Mouse (Mus musculus): ENCODE data around the gene Glud1. TPM values are rescaled to one million over a fixed set of nuclear protein-coding genes. Genes with fewer than 3 reads are reported as not detected.
"Not testable (repeated sequence)": the region's sequence is repeated elsewhere in the genome, so short reads cannot be mapped to it uniquely, and the experiment has no call there.

The Glud1 gene
- total and polyA plus RNA-seq, 2 experiments from 2014 or later: 114 to 192 TPM

- Histone ChIP-seq H3K4me1 (ENCODE audit: insufficient read depth, low read length) (peaks cover 12% of the 10 kb centered on the region; the same call in 1 of the 2 replicates), H3K4me3 (ENCODE audit: low read depth, low read length) (no peak overlapping the region), H3K9ac (replicated peaks; ENCODE audit: low read length, poor library complexity, severe bottlenecking) (no peak overlapping the region), H3K36me3 (ENCODE audit: insufficient read depth, low read length) (no peaks in the 10 kb centered on the region), H3K4me2 (ENCODE audit: low read depth, low read length, poor library complexity, severe bottlenecking) (no peak overlapping the region; the same call in 1 of the 2 replicates), H3K27ac (ENCODE audit: low read depth, low read length) (no peak overlapping the region), H3K9me3 (ENCODE audit: low read length) (no peaks in the 10 kb centered on the region), H3K27me3 (ENCODE audit: insufficient read depth, low read length) (no peaks in the 10 kb centered on the region)
- WGBS: 90% methylated on average over 4 of the region's 4 CpGs
- no peak for DNase-seq (ENCODE audit: low spot score)
- no peak for ATAC-seq (ENCODE audit: low FRiP score)
- no peak for TF ChIP-seq CTCF (IDR thresholded peaks at IDR 0.05)
Measured at GRCm38 (mm10) chr14:34309266-34309665, 1.3 kb upstream of the Glud1 start.

GRCm38 (mm10) chr14:34309907-34310233 lies 657 bp upstream of the Glud1 start:
- ATAC-seq (ENCODE audit: low FRiP score) (no peak), DNase-seq (ENCODE audit: low spot score) (no peak)
- Histone ChIP-seq H3K27ac (ENCODE audit: low read depth, low read length) (peak overlapping the region; percentile 96), H3K27me3 (ENCODE audit: insufficient read depth, low read length) (no peaks in the 10 kb centered on the region), H3K4me3 (ENCODE audit: low read depth, low read length) (peak overlapping the region; percentile 98), H3K4me2 (ENCODE audit: low read depth, low read length, poor library complexity, severe bottlenecking) (peak overlapping the region; percentile 82), H3K9me3 (ENCODE audit: low read length) (no peaks in the 10 kb centered on the region), H3K36me3 (ENCODE audit: insufficient read depth, low read length) (no peaks in the 10 kb centered on the region), H3K9ac (replicated peaks; ENCODE audit: low read length, poor library complexity, severe bottlenecking) (peak overlapping the region; percentile 99), H3K4me1 (ENCODE audit: insufficient read depth, low read length) (peaks cover 12% of the 10 kb centered on the region; the same call in 1 of the 2 replicates)
- no peak for TF ChIP-seq CTCF (IDR thresholded peaks at IDR 0.05)
- WGBS: 10% methylated on average over 5 of the region's 5 CpGs

GRCm38 (mm10) chr14:34311021-34311631 lies 599 bp downstream of the Glud1 start:
- Histone ChIP-seq H3K4me1 (ENCODE audit: insufficient read depth, low read length) (peaks cover 12% of the 10 kb centered on the region; the same call in 1 of the 2 replicates), H3K4me3 (ENCODE audit: low read depth, low read length) (peak overlapping the region; percentile 98), H3K4me2 (ENCODE audit: low read depth, low read length, poor library complexity, severe bottlenecking) (peak overlapping the region; percentile 82), H3K9me3 (ENCODE audit: low read length) (no peaks in the 10 kb centered on the region), H3K9ac (replicated peaks; ENCODE audit: low read length, poor library complexity, severe bottlenecking) (peak overlapping the region; percentile 99), H3K36me3 (ENCODE audit: insufficient read depth, low read length) (no peaks in the 10 kb centered on the region), H3K27me3 (ENCODE audit: insufficient read depth, low read length) (no peaks in the 10 kb centered on the region), H3K27ac (ENCODE audit: low read depth, low read length) (peak overlapping the region; percentile 96)
- TF ChIP-seq CTCF (IDR thresholded peaks at IDR 0.05): no peak
- DNase-seq (ENCODE audit: low spot score) (peak; percentile 24), ATAC-seq (ENCODE audit: low FRiP score) (peak; percentile 45)
- WGBS: under 1% methylated on average over 41 of the region's 47 CpGs

- Histone ChIP-seq H3K36me3 (ENCODE audit: insufficient read depth, low read length) (no peaks in the 10 kb centered on the region), H3K9me3 (ENCODE audit: low read length) (no peaks in the 10 kb centered on the region), H3K4me2 (ENCODE audit: low read depth, low read length, poor library complexity, severe bottlenecking) (peak overlapping the region; percentile 82), H3K9ac (replicated peaks; ENCODE audit: low read length, poor library complexity, severe bottlenecking) (peak overlapping the region; percentile 99), H3K4me1 (ENCODE audit: insufficient read depth, low read length) (peaks cover 12% of the 10 kb centered on the region; the same call in 1 of the 2 replicates), H3K27ac (ENCODE audit: low read depth, low read length) (peak overlapping the region; percentile 96; the same call in 1 of the 2 replicates), H3K4me3 (ENCODE audit: low read depth, low read length) (peak overlapping the region; percentile 98), H3K27me3 (ENCODE audit: insufficient read depth, low read length) (no peaks in the 10 kb centered on the region)
- no peak for TF ChIP-seq CTCF (IDR thresholded peaks at IDR 0.05)
- whole genome bisulfite sequencing: 2% methylated on average over 4 of the region's 4 CpGs
- ATAC-seq (ENCODE audit: low FRiP score) (no peak), DNase-seq (ENCODE audit: low spot score) (peak; percentile 65)
Measured at GRCm38 (mm10) chr14:34311691-34312090, 1.2 kb downstream of the Glud1 start.

GRCm38 (mm10) chr14:34312339-34313048 lies 2.0 kb downstream of the Glud1 start:
- Histone ChIP-seq H3K9me3 (ENCODE audit: low read length) (no peaks in the 10 kb centered on the region), H3K27ac (ENCODE audit: low read depth, low read length) (0 out of 2 replicates have a peak overlapping the region, but pooled peaks have one; percentile 38), H3K4me3 (ENCODE audit: low read depth, low read length) (peak overlapping the region; percentile 98), H3K27me3 (ENCODE audit: insufficient read depth, low read length) (no peaks in the 10 kb centered on the region), H3K9ac (replicated peaks; ENCODE audit: low read length, poor library complexity, severe bottlenecking) (peak overlapping the region; percentile 44), H3K36me3 (ENCODE audit: insufficient read depth, low read length) (no peaks in the 10 kb centered on the region), H3K4me2 (ENCODE audit: low read depth, low read length, poor library complexity, severe bottlenecking) (peak overlapping the region; percentile 82), H3K4me1 (ENCODE audit: insufficient read depth, low read length) (peaks cover 12% of the 10 kb centered on the region; the same call in 1 of the 2 replicates)
- DNase-seq (ENCODE audit: low spot score): no peak
- no peak for TF ChIP-seq CTCF (IDR thresholded peaks at IDR 0.05)
- ATAC-seq (ENCODE audit: low FRiP score): no peak
- 18% methylated on average over 5 of the region's 6 CpGs for WGBS

GRCm38 (mm10) chr14:34313612-34314011 lies 3.1 kb downstream of the Glud1 start:
- H3K9ac ChIP-seq (replicated peaks; ENCODE audit: low read length, poor library complexity, severe bottlenecking): no peak overlapping the region
- no peak overlapping the region for H3K27ac ChIP-seq (ENCODE audit: low read depth, low read length)
- no peaks in the 10 kb centered on the region for H3K27me3 ChIP-seq (ENCODE audit: insufficient read depth, low read length)
- H3K4me3 ChIP-seq (ENCODE audit: low read depth, low read length): peak overlapping the region; percentile 98; the same call in 1 of the 2 replicates
- 75% methylated on average over 3 of the region's 3 CpGs for WGBS
- DNase-seq (ENCODE audit: low spot score): no peak
- ATAC-seq (ENCODE audit: low FRiP score): no peak
- peaks cover 12% of the 10 kb centered on the region; the same call in 1 of the 2 replicates for H3K4me1 ChIP-seq (ENCODE audit: insufficient read depth, low read length)
- no peak for TF ChIP-seq CTCF (IDR thresholded peaks at IDR 0.05)
- H3K36me3 ChIP-seq (ENCODE audit: insufficient read depth, low read length): no peaks in the 10 kb centered on the region
- peak overlapping the region; percentile 29 for H3K4me2 ChIP-seq (ENCODE audit: low read depth, low read length, poor library complexity, severe bottlenecking)
- no peaks in the 10 kb centered on the region for H3K9me3 ChIP-seq (ENCODE audit: low read length)

GRCm38 (mm10) chr14:34314383-34314782 lies 3.9 kb downstream of the Glud1 start:
- Histone ChIP-seq H3K4me1 (ENCODE audit: insufficient read depth, low read length) (peaks cover 12% of the 10 kb centered on the region; the same call in 1 of the 2 replicates), H3K4me2 (ENCODE audit: low read depth, low read length, poor library complexity, severe bottlenecking) (peak overlapping the region; percentile 29)
- ATAC-seq (ENCODE audit: low FRiP score); H3K9ac ChIP-seq (replicated peaks; ENCODE audit: low read length, poor library complexity, severe bottlenecking); DNase-seq (ENCODE audit: low spot score); H3K9me3 ChIP-seq (ENCODE audit: low read length); H3K27ac ChIP-seq (ENCODE audit: low read depth, low read length); H3K4me3 ChIP-seq (ENCODE audit: low read depth, low read length); H3K27me3 ChIP-seq (ENCODE audit: insufficient read depth, low read length); H3K36me3 ChIP-seq (ENCODE audit: insufficient read depth, low read length): not testable (repeated sequence)
- 93% methylated on average over 8 of the region's 8 CpGs for WGBS
